Mouse (Mus musculus): Measurements from ENCODE around the gene U90926.

The U90926 gene

GRCm38 (mm10) chr5:92215308-92215707 is at the start of gene U90926:
TSS of gene U90926 (minus strand) at chr5:92215408.
- DNase-seq = no peak

GRCm38 (mm10) chr5:92263761-92264359 is 48.7 kb upstream of the U90926 start:
- DNase-seq = peak; percentile 87

- DNase-seq = no peak
Observed at GRCm38 (mm10) chr5:92262646-92263045, 47.4 kb upstream of the U90926 start.

DNA sequence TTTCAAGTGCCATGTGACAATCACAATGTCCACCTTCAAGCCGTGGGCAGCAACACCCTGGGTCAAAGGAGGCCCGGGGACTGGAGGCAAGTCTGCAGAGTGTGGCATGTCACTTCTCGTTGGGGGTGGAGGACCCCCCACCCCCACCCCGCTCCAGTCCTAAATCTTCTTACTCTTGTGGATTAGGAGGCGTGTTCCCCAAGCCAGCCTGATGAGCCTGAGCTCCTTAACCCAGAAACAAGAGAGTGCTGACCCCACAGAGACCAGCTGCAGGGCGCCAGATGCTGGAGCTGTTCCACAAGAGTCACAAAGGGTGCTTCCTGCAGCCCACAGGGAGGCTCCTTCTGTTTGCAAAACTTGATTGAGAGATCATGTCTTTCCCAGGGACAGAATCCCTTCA is 41.0 kb upstream of the U90926 start, which contains the start of gene Ppef2:
Gene Ppef2 (minus strand): TSS at position 61 of the 400 bp plus-strand sequence.
- DNase-seq = peak; percentile 86

- DNase-seq = no peak
Observed at GRCm38 (mm10) chr5:92254476-92254875, 39.3 kb upstream of the U90926 start.

- peak; percentile 76 for DNase-seq
Observed at GRCm38 (mm10) chr5:92252797-92253343, 37.7 kb upstream of the U90926 start.

DNA sequence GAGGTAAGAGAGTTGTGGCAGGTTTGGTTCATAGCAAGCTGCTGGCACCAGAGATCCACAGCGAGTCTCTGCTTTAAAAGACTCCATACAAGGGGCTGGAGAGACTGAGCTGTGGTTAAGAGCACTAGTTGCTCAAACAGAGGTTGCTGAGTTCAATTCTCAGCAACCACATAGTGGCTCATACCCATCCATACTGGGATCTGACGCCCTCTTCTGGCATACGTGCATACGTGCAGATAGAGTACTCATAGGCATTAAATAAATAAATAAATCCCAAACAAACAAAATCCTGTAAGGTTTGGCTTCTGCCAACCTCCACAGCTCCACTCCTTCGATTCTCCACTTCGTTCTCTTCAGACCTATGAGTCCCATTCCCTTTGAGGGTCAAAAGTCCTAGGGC is 36.8 kb upstream of the U90926 start:
- DNase-seq = no peak

DNA sequence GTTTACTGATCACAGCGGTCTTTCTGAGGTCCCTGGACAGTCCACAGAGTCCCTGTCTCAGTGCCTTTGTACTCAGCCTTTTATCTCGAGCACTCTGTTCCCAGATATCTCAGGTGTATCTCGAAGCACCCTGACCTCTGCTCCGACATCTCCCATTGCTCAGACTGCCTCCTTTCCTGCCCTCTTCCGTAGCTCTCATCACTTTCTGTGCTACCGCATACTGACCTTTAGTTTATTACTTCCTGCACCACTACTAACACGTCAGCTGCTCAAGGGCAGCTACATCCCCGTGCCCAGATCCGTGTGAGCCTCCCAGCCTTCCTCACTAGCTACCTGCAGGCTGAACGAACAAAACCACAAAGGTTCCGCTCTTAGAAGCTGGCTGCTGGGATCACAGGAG is 33.4 kb upstream of the U90926 start:
- DNase-seq = no peak

DNA sequence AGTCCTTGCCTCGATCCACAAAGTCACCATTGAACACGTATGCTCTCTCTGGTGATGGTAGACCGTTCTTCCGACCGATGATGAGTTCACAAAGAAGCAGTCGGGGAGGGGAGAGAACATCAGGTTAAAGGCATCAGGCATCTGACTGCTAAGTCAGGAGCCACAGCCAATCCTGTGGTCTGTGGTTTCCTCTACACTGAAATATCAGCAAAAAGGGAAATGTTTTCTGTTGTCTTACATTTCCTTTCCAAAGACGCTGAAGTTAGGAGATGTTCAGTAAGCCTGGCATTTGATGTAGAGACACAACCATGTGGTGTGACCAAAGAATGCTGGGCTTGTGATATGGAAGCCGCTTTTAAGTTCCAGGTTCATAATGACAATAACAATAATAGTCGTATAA is 30.3 kb upstream of the U90926 start:
- DNase-seq = no peak

DNA sequence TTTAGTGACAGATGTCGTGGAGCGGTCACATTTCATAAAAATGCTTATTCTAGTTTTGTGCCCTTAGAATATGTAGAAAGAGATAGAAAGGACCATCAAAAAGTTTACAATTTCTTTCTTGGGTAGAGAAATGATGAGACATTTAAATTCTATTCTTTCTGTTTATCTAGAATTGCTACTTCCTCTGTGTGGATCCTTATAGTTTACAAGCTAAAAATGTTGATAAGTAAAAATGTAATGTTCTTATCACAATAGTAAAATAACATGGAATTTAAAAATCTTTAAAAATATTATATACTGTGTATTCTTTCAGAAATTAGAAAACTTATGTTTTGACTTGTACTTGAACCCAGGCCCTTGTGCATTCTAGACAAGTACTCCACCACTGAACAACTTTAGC is 29.7 kb upstream of the U90926 start:
- no peak for DNase-seq

DNA sequence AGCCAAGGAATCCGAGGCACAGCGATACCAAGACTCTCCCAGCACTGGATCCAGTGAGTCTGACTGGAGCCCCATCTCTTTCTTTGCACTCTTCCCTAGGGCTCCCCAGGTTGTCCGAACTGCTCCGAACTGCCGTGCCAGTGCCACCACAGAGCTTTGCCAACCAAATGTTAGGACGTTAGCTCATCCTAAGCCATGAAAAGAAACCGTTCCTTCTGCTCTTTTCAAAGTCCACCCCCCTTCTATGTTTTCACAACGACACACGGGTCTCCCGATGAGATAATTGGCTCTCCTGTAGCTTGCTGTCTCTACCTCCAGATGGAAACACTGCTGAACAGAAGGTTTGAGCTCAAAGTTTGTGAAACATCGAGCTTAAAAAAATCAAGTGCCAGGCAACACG is 25.6 kb upstream of the U90926 start:
- no peak for DNase-seq

- DNase-seq = peak; percentile 79
Observed at GRCm38 (mm10) chr5:92239333-92240232, 24.4 kb upstream of the U90926 start.

DNA sequence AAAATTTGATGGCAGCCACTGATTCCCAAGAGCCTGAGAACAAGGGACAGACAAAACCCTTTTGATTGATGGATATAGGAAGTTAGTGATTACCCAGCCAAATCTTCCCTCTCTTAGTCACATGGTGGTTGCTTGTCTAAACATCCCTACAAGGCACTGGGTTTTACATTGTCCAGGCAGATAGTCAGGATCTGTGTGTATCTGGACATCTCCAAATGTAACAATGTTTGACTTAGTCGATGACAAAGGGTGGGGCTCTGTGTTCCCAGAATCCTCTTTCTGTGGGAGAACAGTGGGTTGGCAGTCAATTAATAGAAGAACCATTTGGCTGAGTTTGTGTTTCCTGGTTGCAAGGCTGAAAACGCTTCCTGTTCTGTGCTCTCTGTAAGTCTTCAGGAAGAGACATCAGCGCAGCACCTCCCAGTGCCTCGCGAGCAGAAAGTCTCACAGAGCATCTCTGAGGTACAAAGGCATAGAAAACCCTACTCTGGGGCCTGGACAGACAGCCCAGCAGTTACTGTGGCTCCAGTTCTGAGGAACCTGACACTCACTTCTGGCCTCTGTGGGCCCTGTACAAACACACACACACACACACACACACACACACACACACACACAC is 19.8 kb upstream of the U90926 start:
- no peak for DNase-seq

- DNase-seq = no peak
Observed at GRCm38 (mm10) chr5:92233366-92233765, 18.2 kb upstream of the U90926 start.

DNA sequence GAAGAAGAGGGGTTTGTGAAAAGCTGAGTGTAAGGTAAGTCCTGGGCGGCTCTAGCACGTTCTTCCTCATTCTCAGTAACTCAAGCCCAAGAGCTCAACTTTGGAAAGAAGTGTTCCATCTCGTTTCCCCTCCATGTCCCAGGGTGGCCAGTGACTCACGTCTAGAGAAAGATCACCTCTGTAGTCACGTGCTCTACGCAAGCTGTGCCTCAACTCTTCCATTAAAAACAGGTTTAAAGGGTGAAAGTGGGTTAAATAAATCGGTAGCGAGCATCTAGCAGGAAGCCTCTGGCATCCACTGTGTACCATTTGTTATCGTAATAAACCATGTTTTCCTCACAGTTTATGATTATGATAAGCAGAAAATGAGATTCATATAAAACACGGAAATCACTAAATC is 16.6 kb upstream of the U90926 start:
- DNase-seq = no peak

DNA sequence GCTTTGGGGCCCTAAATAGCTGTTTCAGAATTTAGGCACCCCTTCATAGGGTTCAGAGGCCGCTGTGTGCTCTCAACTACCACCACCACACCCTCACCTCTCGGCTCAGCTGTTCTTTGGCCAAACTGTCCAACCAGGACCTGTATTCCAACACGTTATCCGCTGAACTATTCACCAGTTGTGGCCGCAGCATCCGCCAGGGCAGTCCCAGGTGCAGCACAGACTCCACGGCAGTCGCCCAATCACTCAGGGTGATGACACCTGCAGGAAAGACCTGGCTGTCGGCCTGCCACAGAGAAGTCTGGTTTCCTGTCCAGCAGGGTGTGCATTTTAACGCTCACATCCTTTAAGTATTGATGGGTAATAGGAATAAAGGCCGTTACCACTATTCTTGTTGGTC is 15.1 kb upstream of the U90926 start:
- no peak for DNase-seq

DNA sequence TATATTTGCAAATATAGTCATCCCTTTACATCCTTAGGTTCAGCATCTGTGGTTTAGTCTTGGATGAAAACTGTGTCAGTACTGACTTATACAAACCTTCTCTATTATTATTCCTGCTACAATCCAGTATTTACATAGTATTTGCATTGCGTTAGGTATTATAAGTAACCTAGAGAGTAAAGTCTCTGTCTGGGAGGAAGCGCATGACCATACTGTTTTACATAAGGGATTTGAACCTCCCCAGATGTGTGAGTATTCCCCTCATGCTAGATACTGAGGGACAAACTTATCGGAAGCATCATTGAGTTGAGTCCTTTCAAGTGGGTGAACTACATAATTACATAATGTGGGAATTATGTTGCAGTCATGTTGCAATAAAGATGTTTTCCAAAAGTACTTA is 14.3 kb upstream of the U90926 start:
- DNase-seq = no peak

DNA sequence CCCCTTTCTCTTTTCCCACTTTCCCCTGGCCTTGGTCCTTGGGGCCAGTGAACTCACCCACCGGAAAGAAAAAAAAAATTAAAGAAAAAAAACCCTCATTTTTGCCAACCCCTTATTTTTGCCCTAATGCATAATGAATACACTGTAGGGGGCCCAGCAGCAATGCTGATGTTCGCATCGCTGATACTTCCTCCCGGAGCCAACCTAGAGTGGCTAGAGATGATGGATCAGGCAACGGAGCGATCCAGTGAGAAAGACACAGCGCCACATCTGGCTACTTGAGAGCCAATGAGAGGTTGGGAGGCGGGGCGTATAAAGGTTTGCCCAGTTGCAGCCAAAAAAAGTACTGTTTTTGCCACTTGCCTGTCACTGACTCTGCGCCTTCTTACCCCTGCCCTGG is 13.6 kb upstream of the U90926 start:
- DNase-seq = no peak

DNA sequence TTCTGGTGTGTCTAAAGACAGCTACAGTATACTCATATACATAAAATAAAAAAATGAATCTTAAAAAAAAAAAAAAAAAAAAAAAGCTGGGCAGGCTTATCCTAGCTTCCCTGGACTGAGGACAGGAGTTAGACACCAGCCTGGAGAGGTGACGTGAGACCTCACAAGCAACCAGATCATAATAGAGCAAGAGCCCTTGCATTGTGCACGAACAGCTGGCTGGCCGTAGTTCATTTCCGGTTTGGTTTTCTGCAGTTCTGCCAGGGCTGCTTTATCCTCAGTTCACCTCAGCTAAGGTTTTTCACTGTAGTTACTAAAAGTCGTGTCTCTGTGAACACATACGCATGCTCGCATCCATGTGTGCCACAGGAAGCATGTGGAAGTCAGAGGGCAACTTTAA is 12.6 kb upstream of the U90926 start:
- no peak for DNase-seq

GRCm38 (mm10) chr5:92220287-92220902 is 5.2 kb upstream of the U90926 start:
- DNase-seq = no peak

DNA sequence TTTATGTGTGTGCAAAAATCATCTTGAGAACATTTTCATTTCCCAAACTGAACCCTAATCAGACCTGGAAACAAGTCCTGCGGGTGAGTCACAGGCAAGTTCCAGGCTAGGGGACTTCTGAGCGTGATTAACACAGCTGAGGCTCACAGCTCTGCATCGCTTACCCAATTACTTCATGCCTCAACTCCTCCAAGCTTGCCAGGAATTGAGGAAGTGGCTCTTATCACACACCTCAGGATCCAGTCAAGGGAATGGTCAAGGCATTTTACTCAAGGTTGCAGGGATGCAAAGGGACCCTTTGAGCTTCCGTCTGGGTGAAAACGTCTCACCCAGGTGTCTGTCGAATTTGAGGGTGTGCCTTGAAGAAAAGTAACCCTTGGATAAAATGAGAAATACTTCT is 4.6 kb upstream of the U90926 start:
- DNase-seq = peak; percentile 26

DNA sequence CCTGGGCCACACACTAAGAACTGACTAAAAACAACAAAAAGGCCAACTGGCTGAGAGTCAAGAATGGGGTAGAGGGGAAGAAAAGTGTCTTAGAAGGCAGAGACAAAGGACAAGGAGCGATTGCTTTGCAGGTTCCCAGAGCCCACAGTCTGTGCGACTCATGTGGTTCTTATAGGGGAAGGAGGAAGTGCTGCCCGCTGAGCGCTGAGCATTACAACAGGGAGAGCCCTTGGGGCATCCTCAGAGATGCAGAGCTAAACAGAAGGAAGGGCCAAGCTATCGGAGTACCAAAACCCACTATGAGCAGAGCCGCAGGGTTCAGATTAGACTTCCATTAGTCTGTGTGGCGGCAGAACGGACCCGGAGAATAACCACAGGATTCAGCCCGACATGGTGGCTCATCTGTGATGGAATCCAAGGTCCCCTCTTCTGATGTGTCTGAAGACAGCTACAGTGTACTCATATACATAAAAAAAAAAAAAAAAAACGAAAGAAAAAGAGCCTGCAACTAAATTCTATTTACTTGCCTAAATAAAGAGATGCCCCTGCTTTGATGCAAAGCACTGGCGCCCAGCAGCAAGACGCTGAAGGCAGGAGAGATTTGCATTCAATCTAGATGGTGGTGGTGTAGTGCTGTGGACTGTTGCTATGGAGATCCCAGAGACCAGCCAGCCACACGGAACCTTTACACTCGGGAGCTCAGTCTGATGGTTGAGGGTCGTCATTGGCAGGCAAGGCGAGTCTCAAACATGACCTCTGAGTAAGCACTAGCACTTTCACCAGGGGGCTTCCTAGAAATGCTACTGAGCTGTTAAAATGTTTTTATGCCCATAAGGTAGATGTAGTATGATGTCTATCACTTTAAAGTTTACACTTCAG is 3.9 kb upstream of the U90926 start:
- peak; percentile 33 for DNase-seq
